Mouse (Mus musculus) megakaryocyte progenitor cell, adult 5-6 weeks (primary cell): ENCODE results near the gene Stox2. TPM values are rescaled to one million over a fixed set of nuclear protein-coding genes. Genes with fewer than 3 reads are reported as not detected.
"Not testable (repeated sequence)": the region's sequence is repeated elsewhere in the genome, so short reads cannot be mapped to it uniquely, and the experiment has no call there.

Source experiments
- ATAC-seq: replicated peaks from 2 replicates; pipeline ENCODE4 v1.8.0; 2016; ENCODE audit warnings: mild to moderate bottlenecking, moderate TSS enrichment, inconsistent platforms; ENCODE audit not compliant: poor library complexity
- total RNA-seq, 2 experiments: library from RNA; stranded (forward) in 1 of 2; stranded (reverse) in 1 of 2; fragments of 157-497, 149-512 nt in 1 of 2; fragments of 200-1000 nt in 1 of 2; gene quantifications; 2 replicates each; pipeline versions ENCODE4 v1.2.3 to v1.2.4; 2015 to 2017

The Stox2 gene
- 0.83 and 1.7 TPM in 2 replicates for total RNA-seq (2015)
- 0.67 and 0.78 TPM in 2 replicates for total RNA-seq (2017)

DNA sequence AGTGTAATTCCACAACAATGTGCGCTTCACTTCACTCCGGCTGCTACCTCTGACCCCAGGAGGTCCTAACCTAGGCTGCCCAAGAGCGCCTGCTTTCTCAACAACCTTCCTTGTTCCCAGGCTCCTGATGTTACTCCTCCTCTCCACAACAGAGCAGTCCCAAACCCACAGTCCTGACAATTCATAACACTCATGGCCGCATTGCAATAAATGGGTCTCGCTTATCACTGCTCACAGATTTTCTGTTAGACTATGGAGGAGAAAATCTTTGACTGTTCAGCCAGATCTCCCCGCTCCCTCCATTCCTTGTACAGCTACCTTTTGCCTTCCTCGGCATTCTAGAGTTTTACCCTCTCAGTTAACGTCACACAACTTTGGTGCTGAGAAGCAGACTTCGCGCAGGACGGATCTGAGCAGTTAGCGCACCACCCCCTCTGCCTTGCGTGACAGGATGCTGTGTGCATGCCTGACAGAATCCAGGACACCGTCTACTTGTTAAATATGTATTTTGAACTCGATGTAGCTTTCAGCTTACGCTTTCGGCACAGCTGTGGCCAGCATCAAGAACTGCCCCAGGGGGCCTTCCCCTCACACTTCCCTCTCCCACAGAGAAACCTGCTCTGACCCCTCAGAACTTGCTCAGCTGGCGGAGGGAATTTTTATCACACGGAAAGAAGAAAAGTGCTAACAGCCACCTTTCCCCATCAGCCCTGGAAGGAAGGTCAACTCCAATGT lies at the start of gene Stox2:
Gene Stox2, minus strand, starts transcription at position 51 of the 735 bp plus-strand sequence.
- no peak for ATAC-seq

DNA sequence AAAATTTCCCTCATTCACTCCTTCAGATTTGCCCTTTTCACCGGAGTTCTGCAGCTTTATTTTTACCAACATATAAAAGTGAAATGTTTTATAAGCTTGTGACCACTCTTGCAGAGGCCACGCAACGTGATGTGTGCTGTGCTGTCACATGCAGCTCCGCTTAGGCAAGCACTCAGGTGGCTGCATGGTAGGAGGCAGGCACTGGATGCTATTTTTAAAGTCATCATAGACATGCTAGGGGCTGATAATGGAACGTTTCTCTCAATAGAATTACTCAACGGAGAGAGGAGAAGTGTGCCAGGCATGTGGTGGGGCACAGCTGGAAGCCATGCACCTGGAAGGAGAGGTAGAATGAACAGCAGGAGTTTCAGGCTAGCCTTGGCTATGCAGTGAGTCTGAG lies 49.3 kb upstream of the Stox2 start:
- ATAC-seq: no peak

DNA sequence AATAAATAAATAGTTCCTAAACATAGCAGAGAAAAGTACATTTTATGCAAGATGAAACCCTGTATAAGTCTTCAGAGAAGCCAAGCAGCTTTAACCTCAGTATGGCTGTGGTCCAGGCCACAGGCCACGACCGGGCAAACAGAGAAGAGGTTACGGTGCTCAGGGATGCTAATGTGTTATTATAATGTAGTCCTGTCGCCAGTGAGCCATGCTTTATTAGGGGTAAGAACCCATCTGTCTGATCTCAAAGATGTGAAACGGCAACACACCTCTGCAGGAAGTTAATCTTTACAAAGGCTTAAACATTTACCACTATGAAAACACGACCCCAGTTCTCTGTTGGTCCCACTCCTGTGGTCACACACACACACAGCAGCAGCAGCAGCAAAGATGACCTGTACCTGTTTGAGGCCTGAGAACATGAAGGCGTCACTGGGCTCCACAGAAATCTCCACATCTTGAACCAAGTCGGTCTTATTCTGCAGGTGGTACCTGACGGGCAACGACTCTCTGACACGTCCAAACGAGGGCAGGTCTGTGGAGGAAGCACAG lies 48.5 kb upstream of the Stox2 start:
- no peak for ATAC-seq

DNA sequence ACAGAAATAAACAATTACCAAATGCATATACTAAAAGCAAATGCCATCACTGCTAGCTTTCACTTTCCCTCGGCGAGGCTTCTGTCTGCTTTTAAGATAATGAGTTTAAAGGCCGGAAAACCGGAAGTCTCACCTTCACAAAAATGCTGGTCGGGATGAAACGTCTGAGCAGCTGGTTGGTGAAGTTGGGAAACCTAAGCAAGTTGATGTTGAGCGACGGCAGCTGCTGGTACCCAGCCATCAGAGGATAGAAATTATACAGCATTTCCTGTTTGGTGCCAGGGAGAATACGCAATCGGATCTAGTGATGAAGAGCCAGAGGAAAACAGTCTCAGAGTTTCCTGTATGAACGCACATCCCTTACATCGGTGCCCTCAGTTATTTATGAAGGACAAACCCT lies 46.9 kb upstream of the Stox2 start:
- no peak for ATAC-seq

DNA sequence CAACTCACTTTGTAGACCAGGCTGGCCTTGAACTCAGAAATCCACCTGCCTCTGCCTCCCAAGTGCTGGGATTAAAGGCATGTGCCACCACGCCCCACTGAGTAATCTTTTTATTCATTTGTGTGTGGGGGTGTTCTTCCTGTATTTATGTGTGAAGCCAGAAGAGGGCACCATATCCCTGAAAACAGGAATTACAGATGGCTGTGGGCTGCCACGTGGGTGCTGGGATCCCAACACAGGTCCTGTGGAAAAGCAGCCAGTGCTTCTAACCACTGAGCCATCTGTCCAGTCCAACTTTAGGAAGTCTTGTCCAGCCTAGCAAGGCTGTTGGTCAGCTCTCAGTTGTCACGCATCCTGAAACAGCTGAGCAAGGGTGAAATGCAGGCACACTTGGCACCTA lies 41.1 kb upstream of the Stox2 start:
- ATAC-seq: no peak

DNA sequence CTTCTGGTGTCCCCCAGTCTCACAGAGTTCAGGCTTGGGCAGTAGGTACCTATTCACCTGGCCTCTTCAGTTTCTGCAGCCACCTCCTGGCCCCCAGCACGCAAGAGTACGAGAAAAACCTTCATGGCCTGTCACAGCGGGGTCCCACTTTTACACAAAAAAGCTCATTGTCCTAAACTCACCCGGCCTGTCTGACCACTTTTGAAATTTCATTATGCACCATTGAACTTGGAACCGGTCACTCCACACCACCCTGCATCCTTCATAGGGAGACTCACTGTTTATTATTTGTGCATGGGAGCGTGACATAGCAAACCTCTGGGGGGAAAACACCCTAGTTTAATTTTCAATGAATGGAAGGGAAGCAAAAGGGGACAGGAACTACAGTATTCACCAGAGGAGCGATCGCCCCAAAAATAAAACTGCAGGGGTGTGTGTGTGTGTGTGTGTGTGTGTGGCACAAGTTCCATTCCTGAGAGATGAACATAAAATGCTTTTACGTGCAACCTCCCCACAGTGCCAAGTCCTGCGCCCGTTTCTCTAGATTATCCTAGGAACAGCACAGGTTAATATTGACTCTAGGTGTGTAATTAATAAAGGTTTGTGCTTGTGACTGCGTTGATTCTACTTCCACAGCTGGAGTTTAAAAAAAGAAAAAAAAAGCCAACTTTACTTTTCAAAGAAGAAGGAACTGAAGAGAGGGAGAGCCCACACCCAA lies 36.4 kb upstream of the Stox2 start:
- no peak for ATAC-seq

DNA sequence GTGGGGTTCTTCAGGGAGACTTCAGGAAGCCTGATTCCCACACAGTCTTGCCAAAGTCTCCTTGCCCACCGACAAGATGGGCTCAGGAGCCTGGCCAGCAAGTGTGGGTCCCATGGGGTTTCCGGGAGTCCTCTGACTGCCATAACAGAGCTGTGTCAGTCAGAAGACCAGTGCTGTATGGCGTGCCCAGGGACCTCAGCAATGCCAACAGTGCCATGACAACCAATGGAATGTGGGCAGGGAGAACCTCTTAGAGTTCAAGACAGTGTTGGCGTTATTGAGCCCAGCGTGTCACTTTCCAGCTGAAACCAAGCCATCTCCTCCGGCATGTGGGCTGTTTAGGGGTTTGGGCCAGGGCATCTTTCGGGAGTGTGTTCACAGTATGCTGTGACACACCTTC lies 33.9 kb upstream of the Stox2 start:
- ATAC-seq: no peak

DNA sequence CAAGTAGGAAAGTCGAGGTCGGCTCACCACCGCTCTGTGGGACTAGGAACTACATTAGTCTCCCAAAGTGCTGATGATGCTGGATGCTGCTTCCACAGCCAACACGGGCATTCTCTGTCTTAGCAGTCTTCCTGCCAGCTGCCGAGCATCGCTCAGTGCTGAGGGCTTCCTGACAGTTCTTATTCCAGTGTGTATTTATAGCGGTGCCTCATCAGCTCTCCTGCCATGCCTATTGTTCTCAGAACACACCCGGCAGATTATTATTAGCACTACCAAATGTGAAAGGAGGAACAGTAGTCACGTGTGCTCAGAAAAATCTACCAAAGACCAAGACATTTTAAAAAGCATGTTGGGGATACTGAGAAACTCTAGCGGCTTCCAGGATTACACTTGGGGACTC lies 15.5 kb upstream of the Stox2 start:
- no peak for ATAC-seq

DNA sequence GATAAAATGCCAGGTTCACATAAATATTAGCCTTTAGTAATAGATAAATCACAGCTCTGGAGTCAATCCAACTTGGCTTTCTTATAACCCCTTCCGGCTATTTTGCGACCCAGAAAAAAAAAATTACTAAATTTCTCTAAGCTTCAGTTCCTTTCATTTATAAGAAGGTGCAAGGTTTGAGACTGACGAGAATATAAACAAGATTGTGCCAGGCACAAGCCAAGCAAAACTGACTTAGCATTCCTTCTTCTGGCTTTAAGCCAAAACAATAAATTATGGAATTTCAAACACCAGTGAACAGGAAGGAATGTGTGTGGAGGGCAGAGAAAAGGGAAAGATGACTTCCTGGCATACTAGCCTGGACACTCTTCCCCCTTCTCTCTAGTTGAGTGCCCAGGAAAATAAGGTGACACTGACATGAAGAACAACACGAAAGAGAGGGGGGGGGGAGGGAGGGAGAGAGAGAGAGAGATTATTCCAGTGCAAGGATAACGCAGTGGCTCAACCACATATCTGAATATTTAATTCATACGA lies 13.1 kb upstream of the Stox2 start:
- no peak for ATAC-seq

DNA sequence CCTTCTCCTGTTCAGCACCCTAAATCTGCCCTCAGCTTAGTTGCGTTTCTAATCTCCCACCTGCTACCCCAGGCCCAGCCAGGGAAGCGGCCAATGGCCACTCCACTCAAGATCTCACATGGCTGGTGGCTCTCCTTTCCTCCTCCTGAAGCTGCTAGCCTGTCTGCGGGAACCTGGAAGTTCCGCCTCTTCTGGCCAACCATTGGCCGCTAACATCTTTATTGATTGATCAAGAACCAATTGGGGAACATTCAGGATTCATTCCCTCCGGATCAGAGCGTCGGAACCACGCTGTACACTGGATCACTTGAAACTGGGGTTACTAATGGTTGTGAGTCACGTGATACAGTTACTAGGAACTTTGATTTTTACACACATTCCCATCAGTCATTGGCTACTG lies 12.4 kb upstream of the Stox2 start:
- ATAC-seq: no peak

DNA sequence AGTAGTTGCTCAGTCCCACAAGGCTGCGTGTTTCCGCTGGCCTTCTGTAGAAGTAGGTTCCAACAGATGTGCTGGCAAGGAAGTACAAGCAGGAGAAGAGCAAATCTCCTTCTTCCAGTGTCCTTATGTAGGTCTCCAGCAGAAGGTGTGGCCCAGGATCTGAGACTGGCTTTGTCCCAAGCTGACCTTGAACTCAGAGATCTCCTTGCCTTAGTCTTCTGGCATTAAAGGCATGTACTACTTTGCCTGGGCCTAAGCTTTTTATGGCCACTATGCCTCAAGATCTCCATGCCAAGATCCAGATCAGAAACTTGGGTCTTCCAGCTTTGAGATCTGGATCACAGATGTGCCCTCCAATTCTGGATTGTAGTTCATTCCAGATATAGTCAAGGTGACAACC lies 3.0 kb upstream of the Stox2 start:
- ATAC-seq: not testable (repeated sequence)

DNA sequence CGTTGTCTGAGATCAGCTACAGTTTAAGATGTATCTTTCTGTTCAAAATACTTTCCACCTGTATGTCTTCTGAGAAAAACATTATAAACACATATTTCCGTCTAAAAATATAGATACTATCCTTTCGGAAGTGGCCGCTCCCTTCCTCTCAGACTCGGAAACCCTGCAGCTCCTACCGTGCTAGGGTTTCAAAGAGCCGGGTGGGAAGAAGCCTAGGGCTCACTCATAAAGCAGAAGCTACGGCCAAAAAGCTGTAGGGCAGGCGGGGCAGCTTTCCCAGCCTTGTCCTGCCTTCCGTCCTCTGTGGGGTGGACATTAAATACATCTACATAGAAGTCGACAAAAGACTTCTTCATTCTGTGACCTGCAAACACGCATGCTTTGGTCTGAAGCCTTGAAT lies 6.9 kb downstream of the Stox2 start:
- no peak for ATAC-seq

DNA sequence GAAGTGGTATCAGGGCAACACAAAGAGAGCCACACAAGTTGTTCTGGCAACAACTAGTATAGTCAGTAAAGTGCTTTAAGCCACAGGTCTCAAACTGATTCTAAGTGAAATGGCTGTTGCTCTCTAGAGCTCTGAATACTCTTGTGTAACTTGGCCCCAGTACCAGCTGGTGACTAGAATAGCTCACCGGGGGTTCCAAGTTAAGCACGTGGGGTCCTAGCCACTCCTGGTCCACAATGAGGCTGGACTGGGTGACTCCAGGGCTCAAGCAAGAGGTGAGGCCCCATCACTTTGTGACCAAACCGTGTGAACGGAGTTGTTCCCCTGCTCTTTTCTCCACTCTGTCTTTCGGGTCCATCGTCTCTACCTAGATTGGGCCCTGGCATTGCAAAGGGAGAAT lies 8.2 kb downstream of the Stox2 start:
- no peak for ATAC-seq

DNA sequence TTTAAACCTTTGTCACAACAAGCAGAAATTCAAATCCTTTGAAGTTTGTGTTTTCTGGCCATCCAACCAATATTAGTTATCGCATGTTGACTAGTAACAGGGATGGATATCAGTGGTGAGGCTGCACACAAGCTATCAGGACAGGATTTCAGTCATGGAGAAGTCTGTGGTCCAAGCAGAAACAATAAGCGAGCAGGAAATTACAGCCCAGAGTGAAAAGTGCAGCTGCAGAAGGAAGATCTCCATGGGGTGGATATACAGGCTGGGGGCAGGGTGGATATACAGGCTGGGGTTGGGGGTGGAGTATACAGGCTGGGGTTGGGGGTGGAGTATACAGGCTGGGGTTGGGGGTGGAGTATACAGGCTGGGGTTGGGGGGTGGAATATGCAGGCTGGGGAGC lies 10.3 kb downstream of the Stox2 start:
- no peak for ATAC-seq

DNA sequence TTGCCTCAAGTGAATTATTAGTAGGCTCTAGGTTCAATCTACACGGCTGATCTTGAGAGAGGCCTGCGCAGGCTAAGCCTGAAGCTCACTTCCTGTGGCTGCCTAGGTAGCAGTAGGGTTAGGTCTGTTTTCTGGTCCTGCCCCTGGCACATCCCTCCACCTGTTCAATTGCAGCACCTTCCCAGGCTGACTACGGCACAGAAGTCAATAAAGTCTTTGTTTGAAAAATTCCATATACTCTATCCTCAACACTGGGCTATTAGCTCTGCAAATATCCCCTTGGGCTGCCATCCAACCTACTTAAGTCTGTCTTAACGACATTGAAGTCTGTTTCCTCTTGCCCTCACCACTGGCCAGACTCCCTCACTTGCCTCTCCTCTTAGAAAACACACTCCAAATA lies 10.8 kb downstream of the Stox2 start:
- ATAC-seq: no peak

DNA sequence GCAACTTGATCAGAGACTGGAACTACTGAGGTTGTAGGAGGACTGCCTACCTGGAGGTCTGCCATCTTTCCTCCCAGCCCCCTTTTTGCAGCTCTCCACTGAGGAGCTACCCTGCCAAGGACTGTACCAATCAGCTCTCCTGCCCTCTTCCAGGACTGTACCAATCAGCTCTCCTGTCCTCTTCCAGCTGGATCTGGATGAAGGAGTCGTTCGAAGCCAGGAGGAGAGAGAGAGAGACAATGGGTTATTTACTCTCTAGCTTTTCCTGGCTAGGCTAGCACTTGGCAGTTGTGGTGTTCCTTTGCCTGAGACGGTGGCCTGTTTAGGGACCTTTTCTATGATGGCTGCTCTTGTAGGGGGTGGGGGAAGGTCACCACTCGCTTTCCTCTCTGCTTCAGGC lies 14.9 kb downstream of the Stox2 start:
- ATAC-seq: no peak

DNA sequence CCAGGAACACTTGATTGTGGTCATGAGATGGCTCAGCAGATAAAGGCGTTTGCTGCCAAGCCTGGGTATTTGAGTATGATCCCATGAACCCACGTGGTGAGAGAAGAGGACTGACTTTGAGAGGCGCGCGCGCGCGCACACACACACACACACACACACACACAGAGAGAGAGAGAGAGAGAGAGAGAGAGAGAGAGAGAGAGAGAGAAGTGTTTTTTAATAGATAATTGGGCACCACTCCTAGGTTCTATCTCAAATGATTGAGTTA lies 32.0 kb downstream of the Stox2 start:
- ATAC-seq: not testable (repeated sequence)

DNA sequence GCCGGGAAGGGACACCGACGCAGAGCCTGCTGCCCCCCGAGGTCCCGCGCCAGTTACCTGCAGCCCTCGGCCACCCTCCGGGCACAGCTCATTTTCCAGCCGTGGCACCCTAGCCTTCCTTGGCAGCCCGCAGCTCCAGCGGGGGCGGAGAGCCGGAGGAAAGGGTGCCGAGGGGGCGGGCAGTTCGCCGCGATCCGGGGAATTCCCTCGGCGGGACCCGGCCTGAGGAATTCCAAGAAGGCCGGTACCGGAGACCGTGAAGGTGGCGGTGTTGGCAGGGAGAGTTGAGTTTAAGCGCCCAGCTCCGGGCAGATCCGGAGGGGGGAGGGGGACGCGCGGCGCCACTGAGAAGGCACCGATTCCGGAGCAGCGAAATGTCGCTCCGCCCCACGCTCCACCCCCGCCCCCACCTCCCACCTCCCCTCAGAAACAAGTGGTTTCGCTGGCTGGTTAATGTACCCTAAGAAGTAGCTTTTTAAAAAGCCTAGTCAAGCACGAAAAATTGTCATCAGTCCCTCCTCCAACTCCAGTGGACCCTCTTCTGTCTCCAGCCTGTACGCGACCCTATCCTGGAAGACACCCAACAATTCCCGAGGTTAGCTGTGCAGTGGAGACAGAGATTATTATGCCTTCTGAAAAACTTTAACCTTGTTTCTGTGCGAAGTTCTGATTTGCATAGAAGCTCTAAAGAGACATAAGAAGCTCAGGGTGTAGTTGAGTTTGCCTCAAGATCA lies 32.5 kb downstream of the Stox2 start:
- ATAC-seq: peak; percentile 20; the same call in 1 of the 2 replicates

DNA sequence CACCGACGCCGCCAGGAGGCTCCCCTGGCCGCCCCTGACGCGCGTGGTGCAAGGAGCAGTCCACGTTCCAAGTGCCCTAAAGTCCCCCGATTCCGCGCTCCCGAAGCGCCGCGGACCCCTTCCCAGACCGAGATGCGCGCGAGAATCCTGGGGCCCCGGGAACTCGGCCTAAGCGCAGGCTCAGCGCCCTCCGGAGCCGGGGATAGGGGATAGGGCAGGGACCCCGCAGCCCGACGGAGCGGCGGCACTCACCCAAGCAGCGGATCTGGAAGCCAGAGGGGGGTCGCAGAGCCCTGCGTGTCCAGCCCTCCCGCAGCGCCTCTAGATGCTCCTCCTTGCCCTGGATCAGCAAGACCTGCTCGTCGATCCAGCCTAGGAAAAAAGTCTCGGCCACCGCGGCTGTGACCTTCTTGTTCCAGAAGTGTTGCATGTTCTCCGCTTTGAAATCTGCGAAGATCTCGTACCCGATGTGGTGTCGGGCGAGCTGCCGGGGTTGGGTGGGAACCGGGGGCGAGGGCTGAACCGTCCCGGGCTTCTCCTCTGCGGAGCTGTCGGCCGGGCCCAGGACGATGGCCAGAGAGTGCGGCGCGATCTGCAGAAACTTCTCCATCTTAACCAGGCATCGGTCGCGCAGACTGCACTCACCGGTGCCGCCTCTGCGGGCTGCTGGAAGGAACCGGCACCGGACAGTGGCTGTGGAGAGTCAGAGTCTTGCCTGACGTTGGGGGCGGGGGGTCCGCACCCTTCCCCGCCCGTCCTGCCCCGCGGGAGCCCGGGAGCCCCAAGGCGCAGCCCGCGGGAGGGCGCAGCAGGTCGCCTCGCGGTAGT lies 33.3 kb downstream of the Stox2 start:
- peak; percentile 29; the same call in 1 of the 2 replicates for ATAC-seq

DNA sequence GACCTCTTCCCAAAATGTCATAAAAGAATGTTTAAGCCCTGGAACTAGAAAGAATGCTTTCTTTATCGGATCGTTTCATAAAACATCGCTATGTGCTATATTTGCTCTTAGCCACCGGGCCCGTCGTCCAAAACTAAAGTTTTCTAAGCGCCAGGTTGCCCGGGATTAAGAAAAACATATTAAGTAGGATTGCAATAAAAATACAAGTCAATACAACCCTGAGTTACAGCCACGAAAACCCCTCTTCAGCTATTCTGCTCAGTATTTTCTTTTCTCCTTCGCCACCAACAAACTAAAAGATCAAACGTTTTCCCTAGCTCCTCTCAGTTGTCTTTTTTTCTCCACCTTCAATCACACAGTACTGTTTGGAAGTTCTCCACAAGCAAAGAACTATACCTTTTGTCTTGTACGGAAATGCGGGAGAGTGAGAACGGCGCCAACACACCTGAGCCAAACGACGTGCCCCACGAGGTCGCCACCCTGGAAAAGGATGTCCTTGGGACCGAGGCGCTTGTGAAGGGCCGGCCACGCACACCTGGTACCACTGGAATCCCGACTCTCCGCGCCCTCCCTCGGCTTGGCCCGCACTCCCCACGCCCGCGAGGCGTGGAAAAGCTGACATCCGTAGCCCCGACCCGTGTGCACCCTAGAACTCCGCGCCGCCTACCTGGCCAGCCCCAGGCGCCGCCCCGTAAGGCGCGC lies 34.0 kb downstream of the Stox2 start:
- no peak for ATAC-seq
